Mouse (Mus musculus): ENCODE results near the gene B9d1. TPM values are rescaled to one million over a fixed set of nuclear protein-coding genes. Genes with fewer than 3 reads are reported as not detected.
A peak's percentile ranks its signal among the peaks of the same experiment; 100 is the strongest.

Gene B9d1
- polyA plus RNA-seq, 1 experiment, result 42.7 TPM

DNA sequence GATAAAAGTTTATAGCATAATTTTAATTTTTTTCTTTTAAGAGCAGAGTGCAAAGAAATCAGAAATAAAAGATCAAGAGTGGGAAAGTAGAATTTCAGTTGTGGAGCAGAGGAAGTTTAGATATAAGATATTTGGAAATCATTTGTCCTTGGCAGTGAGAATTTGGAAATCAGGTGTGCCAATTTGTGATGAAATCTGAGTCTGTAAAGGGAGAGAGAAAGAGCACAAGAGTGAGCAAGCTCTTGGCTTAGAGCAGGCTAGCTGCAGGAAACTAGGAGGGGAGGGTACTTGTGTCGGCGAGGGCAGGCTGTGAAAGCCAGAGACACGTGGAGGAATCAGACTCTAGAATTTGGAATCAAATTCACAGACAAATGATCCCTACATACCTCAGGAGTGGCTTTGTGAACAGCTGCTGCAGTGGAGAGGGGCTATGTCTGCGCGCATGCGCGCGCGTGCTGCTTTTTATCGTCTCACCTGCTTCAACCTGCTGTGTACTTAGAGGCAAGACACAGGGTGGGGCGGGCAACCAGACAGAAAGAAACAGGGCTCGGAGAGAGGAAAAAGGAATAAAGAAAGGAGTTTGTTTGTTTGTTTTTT, 28.1 kb upstream of the B9d1 start:
- peak; percentile 57 for DNase-seq
- Histone ChIP-seq H3K36me3 (ENCODE audit: control insufficient read depth, insufficient read depth, low read length) (no peaks in the 10 kb centered on the region), H3K4me3 (ENCODE audit: insufficient read depth, low read depth, low read length) (peak overlapping the region; percentile 9; the same call in 1 of the 2 replicates), H3K27ac (ENCODE audit: insufficient read depth, low read depth, low read length) (no peak overlapping the region), H3K27me3 (replicated peaks; ENCODE audit: control insufficient read depth, insufficient read depth, low read length) (no peaks in the 10 kb centered on the region; the same call in 1 of the 2 replicates), H3K4me1 (ENCODE audit: control insufficient read depth, insufficient read depth, low read length) (no peaks in the 10 kb centered on the region)
- TF ChIP-seq CTCF (conservative IDR thresholded peaks at IDR 0.05; ENCODE audit: insufficient read depth, insufficient read length, low read depth, low read length) (no peak), POLR2A (IDR thresholded peaks at IDR 0.05; ENCODE audit: low read depth, low read length) (no peak)
- 25% methylated on average over 12 of the region's 12 CpGs for WGBS

DNA sequence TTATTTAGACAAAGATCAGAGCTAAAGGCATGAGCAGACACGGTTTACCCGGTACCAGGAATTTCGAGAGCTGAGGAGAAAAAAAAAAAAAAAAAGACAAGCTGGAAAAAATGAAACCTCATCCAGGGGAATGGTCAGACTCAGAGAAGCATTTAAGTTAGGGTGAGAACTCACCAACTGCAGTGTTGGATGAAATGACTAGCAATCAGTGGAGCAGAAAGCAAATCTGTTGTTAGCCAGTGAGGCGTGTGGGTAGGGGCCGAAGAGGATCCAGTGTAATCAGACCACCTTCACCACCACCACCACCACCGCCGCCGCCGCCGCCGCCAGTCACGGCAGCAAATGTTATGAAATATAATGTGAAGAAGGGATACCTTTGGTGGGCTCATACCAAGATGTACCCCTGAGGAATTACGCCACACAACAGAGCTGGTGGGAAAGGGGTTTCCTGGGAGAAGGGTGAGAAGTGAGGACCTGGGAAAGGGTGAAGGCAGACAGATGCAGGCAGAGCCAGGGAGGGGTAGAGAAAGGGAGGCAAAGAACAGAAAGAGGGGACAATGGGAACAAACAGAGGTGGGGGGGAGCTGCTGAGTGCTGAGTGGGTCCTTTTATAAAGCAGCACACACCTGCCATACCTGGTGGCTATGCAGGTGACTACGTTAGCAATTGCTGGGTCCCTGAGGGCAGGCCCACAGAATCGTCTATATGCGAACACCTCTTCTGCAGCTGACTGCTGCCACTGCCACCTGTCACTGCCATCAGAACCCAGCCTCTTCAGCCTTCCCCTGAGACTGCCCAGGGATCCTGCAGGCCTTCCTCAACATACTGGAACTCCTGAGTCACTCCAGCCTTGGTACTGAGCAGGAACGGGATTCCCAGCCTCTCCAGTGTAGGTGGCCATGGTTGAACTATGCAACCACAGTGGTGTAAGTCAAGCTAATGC, 27.1 kb upstream of the B9d1 start:
- no peaks in the 10 kb centered on the region for H3K4me1 ChIP-seq (ENCODE audit: control insufficient read depth, insufficient read depth, low read length)
- DNase-seq, result peak; percentile 10
- 41% methylated on average over 17 of the region's 17 CpGs for WGBS
- H3K36me3 ChIP-seq (ENCODE audit: control insufficient read depth, insufficient read depth, low read length), result no peaks in the 10 kb centered on the region
- no peak overlapping the region for H3K27ac ChIP-seq (ENCODE audit: insufficient read depth, low read depth, low read length)
- H3K4me3 ChIP-seq (ENCODE audit: insufficient read depth, low read depth, low read length), result 0 out of 2 replicates have a peak overlapping the region, but pooled peaks have one; percentile 9
- TF ChIP-seq POLR2A (IDR thresholded peaks at IDR 0.05; ENCODE audit: low read depth, low read length) (no peak), CTCF (conservative IDR thresholded peaks at IDR 0.05; ENCODE audit: insufficient read depth, insufficient read length, low read depth, low read length) (no peak)
- no peaks in the 10 kb centered on the region; the same call in 1 of the 2 replicates for H3K27me3 ChIP-seq (replicated peaks; ENCODE audit: control insufficient read depth, insufficient read depth, low read length)

DNA sequence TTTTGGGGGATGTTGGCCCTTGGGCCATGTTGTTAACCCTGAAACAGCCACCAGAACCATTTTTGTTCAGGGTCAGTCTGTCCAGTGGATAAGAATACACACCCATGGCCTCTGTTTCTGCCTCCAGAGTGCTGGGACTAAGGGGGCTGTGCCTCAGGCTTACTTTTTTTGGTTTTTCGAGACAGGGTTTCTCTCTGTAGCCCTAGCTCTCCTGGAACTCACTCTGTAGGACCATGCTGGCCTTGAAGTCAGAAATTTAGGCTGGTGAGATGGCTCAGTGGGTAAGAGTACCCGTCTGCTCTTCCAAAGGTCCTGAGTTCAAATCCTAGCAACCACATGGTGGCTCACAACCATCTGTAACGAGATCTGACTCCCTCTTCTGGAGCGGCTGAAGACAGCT, 26.2 kb upstream of the B9d1 start:
- Histone ChIP-seq H3K36me3 (ENCODE audit: control insufficient read depth, insufficient read depth, low read length) (no peaks in the 10 kb centered on the region), H3K27me3 (replicated peaks; ENCODE audit: control insufficient read depth, insufficient read depth, low read length) (no peaks in the 10 kb centered on the region; the same call in 1 of the 2 replicates), H3K27ac (ENCODE audit: insufficient read depth, low read depth, low read length) (no peak overlapping the region), H3K4me3 (ENCODE audit: insufficient read depth, low read depth, low read length) (no peak overlapping the region), H3K4me1 (ENCODE audit: control insufficient read depth, insufficient read depth, low read length) (no peaks in the 10 kb centered on the region)
- 90% methylated on average over 4 of the region's 4 CpGs for WGBS
- no peak for DNase-seq
- no peak for TF ChIP-seq CTCF (conservative IDR thresholded peaks at IDR 0.05; ENCODE audit: insufficient read depth, insufficient read length, low read depth, low read length)
- TF ChIP-seq POLR2A (IDR thresholded peaks at IDR 0.05; ENCODE audit: low read depth, low read length), result no peak

DNA sequence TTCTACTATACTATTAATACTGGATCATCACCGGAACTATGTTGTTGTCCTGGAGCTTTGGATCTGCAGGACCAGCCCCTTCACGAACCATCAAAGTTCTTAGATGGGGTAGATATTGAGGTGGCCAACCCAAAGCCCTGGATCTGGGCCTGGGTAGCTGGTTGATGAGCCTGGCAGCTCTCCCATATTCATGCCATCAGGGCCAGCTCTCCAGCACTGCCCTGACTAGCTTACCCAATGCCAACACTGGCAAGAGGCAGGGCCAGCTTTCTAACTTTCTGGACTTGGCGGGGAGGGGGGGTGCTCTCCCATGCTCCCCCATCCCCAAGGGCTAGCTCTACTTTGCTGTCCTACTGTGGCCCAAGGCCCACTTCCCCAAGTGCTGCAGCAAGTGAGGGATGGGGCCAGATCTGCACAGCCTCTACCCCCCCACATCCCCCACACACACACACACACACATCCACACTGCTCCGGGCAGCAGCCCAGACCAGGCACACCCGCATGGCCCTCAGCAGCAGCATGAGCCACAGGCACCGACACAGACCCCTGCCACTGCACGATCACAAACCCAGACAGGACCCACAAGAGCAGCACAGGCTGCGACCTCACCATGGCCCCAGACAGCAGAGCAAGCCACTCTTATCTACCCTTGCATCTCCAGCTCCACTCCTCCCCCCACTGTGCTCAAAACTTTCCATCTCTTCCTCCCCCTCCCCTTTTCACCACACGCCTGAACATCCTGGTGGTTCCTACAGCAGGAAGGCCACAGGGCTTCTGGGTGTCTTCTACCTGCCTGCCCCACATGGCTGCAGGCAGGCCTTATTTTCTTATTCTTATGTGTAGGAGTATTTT, 23.5 kb upstream of the B9d1 start:
- Histone ChIP-seq H3K27me3 (replicated peaks; ENCODE audit: control insufficient read depth, insufficient read depth, low read length) (no peaks in the 10 kb centered on the region), H3K36me3 (ENCODE audit: control insufficient read depth, insufficient read depth, low read length) (no peaks in the 10 kb centered on the region), H3K4me3 (ENCODE audit: insufficient read depth, low read depth, low read length) (no peak overlapping the region), H3K27ac (ENCODE audit: insufficient read depth, low read depth, low read length) (no peak overlapping the region), H3K4me1 (ENCODE audit: control insufficient read depth, insufficient read depth, low read length) (no peaks in the 10 kb centered on the region)
- DNase-seq, result no peak
- TF ChIP-seq POLR2A (IDR thresholded peaks at IDR 0.05; ENCODE audit: low read depth, low read length), result no peak
- no peak for TF ChIP-seq CTCF (conservative IDR thresholded peaks at IDR 0.05; ENCODE audit: insufficient read depth, insufficient read length, low read depth, low read length)
- 71% methylated on average over 9 of the region's 9 CpGs for WGBS

DNA sequence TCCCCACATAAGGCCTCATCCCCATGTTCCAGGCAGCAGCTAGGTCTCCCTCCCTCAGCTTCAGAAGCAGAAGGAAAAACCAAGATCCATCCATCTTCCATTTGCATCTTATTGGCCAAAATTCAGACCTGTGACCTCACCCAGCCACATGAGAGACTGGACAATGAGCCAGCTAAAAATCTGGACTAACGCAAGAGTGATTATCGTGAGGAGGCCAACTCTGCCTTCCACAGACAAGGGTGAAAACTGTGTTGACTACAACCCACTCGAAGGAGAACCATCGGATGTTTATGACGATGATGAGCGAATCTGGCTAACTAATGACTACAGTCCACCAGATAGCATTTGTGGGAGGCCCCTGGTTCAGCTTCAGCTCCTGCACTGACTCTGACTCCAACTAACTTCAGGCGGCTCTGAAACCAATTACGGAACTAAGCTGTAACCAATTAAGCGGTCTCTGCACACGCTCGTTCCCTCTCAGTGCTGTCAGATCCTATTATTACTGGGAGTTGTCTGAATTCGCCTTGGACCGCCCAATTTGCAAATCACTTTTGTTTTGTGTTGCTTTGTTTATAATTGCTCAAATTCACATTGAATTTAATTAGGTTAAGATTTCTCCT, 21.6 kb upstream of the B9d1 start:
- no peak overlapping the region for H3K27ac ChIP-seq (ENCODE audit: insufficient read depth, low read depth, low read length)
- no peaks in the 10 kb centered on the region for H3K36me3 ChIP-seq (ENCODE audit: control insufficient read depth, insufficient read depth, low read length)
- no peak for TF ChIP-seq POLR2A (IDR thresholded peaks at IDR 0.05; ENCODE audit: low read depth, low read length)
- TF ChIP-seq CTCF (conservative IDR thresholded peaks at IDR 0.05; ENCODE audit: insufficient read depth, insufficient read length, low read depth, low read length), result no peak
- DNase-seq, result no peak
- no peak overlapping the region for H3K4me3 ChIP-seq (ENCODE audit: insufficient read depth, low read depth, low read length)
- H3K4me1 ChIP-seq (ENCODE audit: control insufficient read depth, insufficient read depth, low read length), result no peaks in the 10 kb centered on the region
- WGBS, result 80% methylated on average over 13 of the region's 13 CpGs
- no peaks in the 10 kb centered on the region for H3K27me3 ChIP-seq (replicated peaks; ENCODE audit: control insufficient read depth, insufficient read depth, low read length)

DNA sequence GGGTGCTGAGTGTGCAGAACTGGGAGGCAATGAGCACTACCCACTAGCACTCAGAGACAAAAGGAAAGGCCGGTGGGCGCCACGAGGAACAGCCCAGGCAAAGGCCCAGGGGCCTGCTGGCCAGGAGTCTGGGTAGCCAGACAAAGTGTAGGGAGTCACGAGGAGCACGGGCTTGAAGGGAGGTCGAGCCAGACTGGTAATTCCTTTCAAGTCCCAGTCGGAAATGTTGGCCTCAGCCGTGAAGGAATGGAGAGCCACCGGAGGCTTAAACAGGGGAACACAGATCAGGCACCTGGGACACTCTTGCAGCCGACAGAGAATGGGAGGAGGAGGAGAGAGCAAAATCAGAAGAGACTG, 20.7 kb upstream of the B9d1 start:
- 41% methylated on average over 10 of the region's 10 CpGs for WGBS
- no peak for DNase-seq
- H3K36me3 ChIP-seq (ENCODE audit: control insufficient read depth, insufficient read depth, low read length), result no peaks in the 10 kb centered on the region

More for the DNA sequence above, 20.7 kb upstream of the B9d1 start:
- no peaks in the 10 kb centered on the region for H3K4me1 ChIP-seq (ENCODE audit: control insufficient read depth, insufficient read depth, low read length)
- TF ChIP-seq CTCF (conservative IDR thresholded peaks at IDR 0.05; ENCODE audit: insufficient read depth, insufficient read length, low read depth, low read length), result no peak
- no peak for TF ChIP-seq POLR2A (IDR thresholded peaks at IDR 0.05; ENCODE audit: low read depth, low read length)
- H3K4me3 ChIP-seq (ENCODE audit: insufficient read depth, low read depth, low read length), result no peak overlapping the region
- no peak overlapping the region for H3K27ac ChIP-seq (ENCODE audit: insufficient read depth, low read depth, low read length)
- H3K27me3 ChIP-seq (replicated peaks; ENCODE audit: control insufficient read depth, insufficient read depth, low read length), result no peaks in the 10 kb centered on the region
